25 mouse cellular contexts compared by ENCODE assay signal in the genomic region with DNA sequence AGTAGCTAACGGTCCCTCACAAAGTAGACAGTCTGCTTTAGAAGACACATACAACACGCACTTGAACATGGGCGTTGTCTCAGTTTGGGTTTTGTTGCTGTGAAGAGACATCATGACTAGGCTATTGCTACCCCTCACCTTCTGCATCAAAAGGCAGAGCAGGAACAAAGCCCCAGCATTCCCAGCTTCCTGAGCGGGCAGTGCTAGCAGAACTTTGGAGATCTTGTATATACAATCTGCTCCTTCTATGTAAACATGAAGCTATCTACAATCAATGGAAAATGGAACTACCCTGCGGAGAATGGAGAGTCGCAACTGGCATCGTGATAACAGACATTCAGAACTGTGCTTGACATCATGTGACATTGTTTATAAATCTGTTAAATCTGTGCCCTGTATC. TPM values are rescaled to one million over a fixed set of nuclear protein-coding genes. Genes with fewer than 3 reads are reported as not detected.
DNase-seq lines count a peak whose midpoint lies in the region; ATAC-seq and TF ChIP-seq lines count a peak whose summit lies in the region.
"Had no signal": no experiment of that assay in that cellular context is flagged by ENCODE, and none has a peak within 500 bp of the region (broad histone marks: within the 10 kb centered on the region; RNA-seq: fewer than 3 reads in every experiment).

No protein-coding gene starts in this region.

- H3K27me3 ChIP-seq in lung, postnatal 0 days (replicated peaks; ENCODE audit: insufficient read depth, low read length), result no peaks in the 10 kb centered on the region
- H3K27me3 ChIP-seq: embryonic facial prominence, embryonic 13.5 days; embryonic facial prominence, embryonic 15.5 days; forebrain, embryonic 12.5 days; Patski had no signal

- H3K4me3 ChIP-seq in lung, postnatal 0 days (ENCODE audit: low read depth, low read length), result no peak overlapping the region
- H3K4me3 ChIP-seq: embryonic facial prominence, embryonic 13.5 days; embryonic facial prominence, embryonic 15.5 days; erythroblast, embryonic 14.5 days; forebrain, embryonic 10.5 days; forebrain, embryonic 12.5 days had no signal

- no peaks in the 10 kb centered on the region for H3K36me3 ChIP-seq in lung, postnatal 0 days (ENCODE audit: insufficient read depth, low read length)
- H3K36me3 ChIP-seq: embryonic facial prominence, embryonic 13.5 days; embryonic facial prominence, embryonic 15.5 days; forebrain, embryonic 10.5 days; forebrain, embryonic 12.5 days; G1E had no signal

- H3K4me2 ChIP-seq in lung, postnatal 0 days (replicated peaks; ENCODE audit: low read depth, low read length), result no peak overlapping the region
- H3K4me2 ChIP-seq: embryonic facial prominence, embryonic 13.5 days; embryonic facial prominence, embryonic 15.5 days; forebrain, embryonic 12.5 days had no signal

- peak; percentile 63 for DNase-seq in lung, postnatal 0 days (ENCODE audit: low spot score)
- no peak for DNase-seq in lung, postnatal 14 days
- peak; percentile 23 for DNase-seq in lung, postnatal 25 days (ENCODE audit: low spot score)
- DNase-seq in lung, adult 18-20 months, result no peak
- DNase-seq in layer of hippocampus, adult 9-10 months (ENCODE audit: low spot score), result no peak
- DNase-seq: adrenal gland, adult 8-10 months; adrenal gland, postnatal 14 days; adrenal gland, postnatal 36 days; B cell, adult 2 months; cerebellum, adult 11-12 months; cerebellum, adult 2 months; cerebellum, adult 9-10 months; cerebellum, postnatal 10 days; cerebellum, postnatal 25 days had no signal

- TF ChIP-seq EP300 in lung, postnatal 0 days (IDR thresholded peaks at IDR 0.05), result peak; percentile 92

- H3K27ac ChIP-seq in lung, postnatal 0 days (ENCODE audit: low read length), result no peak overlapping the region
- H3K27ac ChIP-seq: embryonic facial prominence, embryonic 13.5 days; embryonic facial prominence, embryonic 15.5 days; forebrain, embryonic 10.5 days; forebrain, embryonic 12.5 days had no signal

- 45% methylated on average over 7 of the region's 7 CpGs for WGBS in lung, postnatal 0 days

- H3K9ac ChIP-seq in lung, postnatal 0 days (replicated peaks; ENCODE audit: low read depth), result no peak overlapping the region
- H3K9ac ChIP-seq: embryonic facial prominence, embryonic 13.5 days; embryonic facial prominence, embryonic 15.5 days; forebrain, embryonic 12.5 days had no signal

- H3K9me3 ChIP-seq in lung, postnatal 0 days (ENCODE audit: low read length), result no peaks in the 10 kb centered on the region
- H3K9me3 ChIP-seq: embryonic facial prominence, embryonic 13.5 days; embryonic facial prominence, embryonic 15.5 days; forebrain, embryonic 10.5 days; forebrain, embryonic 12.5 days; G1E had no signal

- peak; percentile 83 for ATAC-seq in lung, postnatal 0 days
- ATAC-seq: activated CD4-positive, CD25-positive, alpha-beta regulatory T cell, adult 4 months; CD4-positive, CD25-positive, alpha-beta regulatory T cell, adult 4 months; forebrain, embryonic 14.5 days; forebrain, embryonic 16.5 days; Patski had no signal

- TF ChIP-seq CTCF in lung, postnatal 0 days (IDR thresholded peaks at IDR 0.05), result no peak

- H3K4me1 ChIP-seq in lung, postnatal 0 days (ENCODE audit: insufficient read depth, low read depth, low read length), result no peaks in the 10 kb centered on the region

RNA-seq across cellular contexts. Expression of gene Pcbp3, which starts 9.3 kb away (rescaled TPM):
- polyA plus RNA-seq in lung, postnatal 0 days (2015; fragmentation: Nextera tagmentation; extraction: Ambion mirVana), result 29.0 and 29.3 TPM in 2 replicates
- polyA plus RNA-seq: G1E had no signal

Comparison
In these comparisons a context has a peak if more than half of its experiments do, and no peak if none do; other contexts are left out.
1. DNase-seq: peak in lung, postnatal 0 days (single experiment) and lung, postnatal 25 days (single experiment); none in lung, postnatal 14 days (single experiment), lung, adult 18-20 months (0 of 2) and layer of hippocampus, adult 9-10 months (single experiment).